Mouse (Mus musculus): ENCODE data around the gene Kctd20. TPM values are rescaled to one million over a fixed set of nuclear protein-coding genes. Genes with fewer than 3 reads are reported as not detected.

Kctd20 gene
- total RNA-seq, 1 experiment from 2014 or later, result 83.7 TPM

DNA sequence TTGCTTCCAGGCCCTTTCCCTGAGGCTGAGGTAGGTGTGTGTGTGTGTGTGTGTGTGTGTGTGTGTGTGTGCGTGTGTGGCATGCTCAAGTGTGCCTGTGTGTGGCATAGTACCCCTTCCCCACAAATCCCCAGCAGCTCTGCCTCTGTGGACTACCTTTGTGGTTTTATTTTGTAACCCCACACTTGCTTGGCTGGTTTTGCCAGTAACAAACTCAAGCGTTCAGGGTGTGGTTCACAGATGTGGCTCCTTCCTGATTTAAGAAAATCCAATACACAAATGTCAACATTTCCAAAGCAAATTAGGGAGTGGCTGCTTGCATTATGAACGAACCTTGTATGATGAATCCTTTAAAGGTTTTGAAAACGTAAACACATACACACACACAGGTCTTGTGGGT is 65.0 kb downstream of the Kctd20 start:
- ATAC-seq (replicated peaks; ENCODE audit: low read depth, poor library complexity, severe bottlenecking), result no peak

DNA sequence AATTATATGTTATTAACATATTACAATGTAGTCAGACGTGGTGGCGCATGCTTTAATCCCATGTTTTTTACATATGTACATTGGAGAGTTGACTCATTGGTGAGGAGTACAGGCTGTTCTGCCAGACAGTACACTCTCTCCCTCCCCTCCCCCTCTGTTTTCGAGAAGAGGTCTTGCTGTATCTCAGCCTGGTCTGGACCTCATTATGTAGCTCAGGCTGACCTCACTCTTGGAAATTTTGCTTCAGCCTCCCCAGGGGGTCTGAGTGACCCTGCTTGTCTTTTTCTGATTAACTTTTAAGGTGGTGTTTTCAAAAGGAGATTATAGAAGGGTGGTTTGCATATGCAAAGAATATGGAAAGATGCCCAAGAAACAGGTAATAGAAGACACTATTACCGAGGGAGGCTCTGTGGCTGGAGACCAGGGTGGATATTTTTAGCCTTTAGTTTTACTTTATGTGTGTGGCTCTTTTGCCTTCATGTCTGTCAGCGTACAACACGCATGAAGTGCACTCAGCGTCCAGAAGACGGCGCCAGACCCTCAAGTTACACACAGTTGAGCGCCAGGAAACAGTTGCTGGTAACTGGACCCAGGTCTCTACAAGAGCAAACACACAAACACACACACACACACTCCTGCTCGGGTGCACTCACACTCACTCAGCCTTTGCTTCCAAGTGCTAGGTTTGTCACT is 66.7 kb downstream of the Kctd20 start:
- ATAC-seq (replicated peaks; ENCODE audit: low read depth, poor library complexity, severe bottlenecking), result no peak

Other genes starting within 250 kb of the Kctd20 start
- 3.4 TPM in 1 of 2 replicates, not detected in the other for gene AC170998.1, start 225.9 kb upstream of the Kctd20 start, total RNA-seq (2017)
- gene Mapk13, start 182.7 kb upstream of the Kctd20 start, total RNA-seq (2017), result 0.73 TPM in 1 of 2 replicates, not detected in the other
- 8.6 and 9.7 TPM in 2 replicates for gene Brpf3, start 150.9 kb upstream of the Kctd20 start, total RNA-seq (2017)
- not detected in 2 replicates for gene Pnpla1, start 93.5 kb upstream of the Kctd20 start, total RNA-seq (2017)
- 1.0 and 1.6 TPM in 2 replicates for gene 4930539E08Rik, start 36.6 kb upstream of the Kctd20 start, total RNA-seq (2017)
- gene Pxt1, start 8.1 kb upstream of the Kctd20 start, total RNA-seq (2017), result not detected in 2 replicates
- gene Stk38, start 56.0 kb downstream of the Kctd20 start, total RNA-seq (2017), result 94.7 and 123 TPM in 2 replicates
- gene Srsf3, start 80.7 kb downstream of the Kctd20 start, total RNA-seq (2017), result 954 and 1,077 TPM in 2 replicates
- 3.7 and 7.9 TPM in 2 replicates for gene Cdkn1a, start 139.0 kb downstream of the Kctd20 start, total RNA-seq (2017)
- 147 and 213 TPM in 2 replicates for gene Rab44, start 162.2 kb downstream of the Kctd20 start, total RNA-seq (2017)